Mouse (Mus musculus) heart, postnatal 0 days (tissue): Measurements from ENCODE around the gene Susd1. TPM values are rescaled to one million over a fixed set of nuclear protein-coding genes. Genes with fewer than 3 reads are reported as not detected.
A peak's percentile ranks its signal among the peaks of the same experiment; 100 is the strongest.

Source experiments
- ATAC-seq: fragments of 200-750 bp; cut with Nextera tagmentation; 2 replicates; pipeline ENCODE4 v1.8.0; 2017; ENCODE audit warnings: low read depth, moderate number of reproducible peaks, moderate library complexity; ENCODE audit not compliant: insufficient read depth
- DNase-seq: peaks from one replicate; pipeline ENCODE4 v3.0.0-alpha.2; 2016; ENCODE audit warnings: low spot score
- H3K27ac ChIP-seq: fragments of 300-500 bp; sonication (generic); 2 replicates; pipeline ENCODE4 v1.5.1; 2014; ENCODE audit warnings: low read depth, mild to moderate bottlenecking
- H3K27me3 ChIP-seq: fragments of 300-500 bp; sonication (generic); 2 replicates; pipeline ENCODE4 v1.6.1; 2014; ENCODE audit warnings: low read length, mixed read lengths; ENCODE audit not compliant: control insufficient read depth, insufficient read depth
- H3K36me3 ChIP-seq: fragments of 300-500 bp; sonication (generic); replicated peaks from 2 replicates; pipeline ENCODE4 v1.6.1; 2014; ENCODE audit warnings: low read length, mixed read lengths; ENCODE audit not compliant: control insufficient read depth, insufficient read depth
- H3K4me1 ChIP-seq: fragments of 300-500 bp; sonication (generic); 2 replicates; pipeline ENCODE4 v1.6.1; 2014; ENCODE audit warnings: antibody characterized with exemption; ENCODE audit not compliant: control insufficient read depth, insufficient read depth
- H3K4me2 ChIP-seq: fragments of 300-500 bp; sonication (generic); 2 replicates; pipeline ENCODE4 v1.6.1; 2014; ENCODE audit warnings: low read depth, mild to moderate bottlenecking, low read length, moderate library complexity
- H3K4me3 ChIP-seq: fragments of 300-500 bp; sonication (generic); 2 replicates; pipeline ENCODE4 v1.5.1; 2014; ENCODE audit warnings: low read depth, low read length
- H3K9ac ChIP-seq: fragments of 300-500 bp; sonication (generic); replicated peaks from 2 replicates; pipeline ENCODE4 v1.6.1; 2014; ENCODE audit warnings: low read depth, low read length, mixed read lengths
- H3K9me3 ChIP-seq: fragments of 300-500 bp; sonication (generic); replicated peaks from 2 replicates; pipeline ENCODE4 v1.6.1; 2016; ENCODE audit warnings: low read length; ENCODE audit not compliant: control insufficient read depth
- CTCF ChIP-seq: IDR thresholded peaks from 2 replicates; pipeline ENCODE4 v1.5.1; 2016; ENCODE audit warnings: antibody characterized with exemption, control low read depth, low read depth
- EP300 ChIP-seq: IDR thresholded peaks from 2 replicates; pipeline ENCODE4 v1.6.1; 2016; ENCODE audit warnings: antibody characterized with exemption, low read depth
- WGBS: fragments of 180-500 bp; shearing (Covaris S2); extraction: QIAGEN DNeasy Blood & Tissue Kit; methylation state at CpG from one replicate; pipeline ENCODE4 v1.1.7; 2014; 5-methylcytosine and 5-hydroxymethylcytosine counted together
- polyA plus RNA-seq: library from polyadenylated mRNA; unstranded; fragments of >200 nt; fragmentation: Nextera tagmentation; extraction: Ambion mirVana; gene quantifications from 2 replicates; pipeline ENCODE4 v1.2.1, GENCODE M21; 2015
- total RNA-seq: library from RNA; depleted of rRNA; stranded (reverse); fragments of >200 nt; gene quantifications from 2 replicates; pipeline ENCODE4 v1.2.3, GENCODE M21; 2014; ENCODE audit warnings: low replicate concordance

Susd1 gene
- total and polyA plus RNA-seq, 2 experiments from 2014 or later: 2.1 to 6.2 TPM

- H3K27ac ChIP-seq: no peak overlapping the region
- ATAC-seq: no peak
Measured at GRCm38 (mm10) chr4:59444994-59445393, 6.6 kb upstream of the Susd1 start.

GRCm38 (mm10) chr4:59444085-59444484 is 5.7 kb upstream of the Susd1 start:
- Histone ChIP-seq H3K27ac (no peak overlapping the region), H3K36me3 (no peaks in the 10 kb centered on the region), H3K4me2 (no peak overlapping the region), H3K4me3 (no peak overlapping the region), H3K9ac (no peak overlapping the region), H3K9me3 (no peaks in the 10 kb centered on the region), H3K4me1 (0 out of 2 replicates have a peak, but pooled peaks cover 3% of the 10 kb centered on the region), H3K27me3 (no peaks in the 10 kb centered on the region)
- no peak for DNase-seq
- TF ChIP-seq EP300: no peak
- TF ChIP-seq CTCF: no peak
- no peak for ATAC-seq
- WGBS: 77% methylated on average over 4 of the region's 4 CpGs

More at GRCm38 (mm10) chr4:59444994-59445393, 6.6 kb upstream of the Susd1 start:
- no peak for TF ChIP-seq EP300
- no peak for TF ChIP-seq CTCF
- Histone ChIP-seq H3K36me3 (no peaks in the 10 kb centered on the region), H3K4me3 (no peak overlapping the region), H3K27me3 (no peaks in the 10 kb centered on the region), H3K4me1 (0 out of 2 replicates have a peak, but pooled peaks cover 3% of the 10 kb centered on the region), H3K9ac (no peak overlapping the region), H3K4me2 (no peak overlapping the region), H3K9me3 (no peaks in the 10 kb centered on the region)
- WGBS: 79% methylated on average over 3 of the region's 3 CpGs
- no peak for DNase-seq

- Histone ChIP-seq H3K9me3 (no peaks in the 10 kb centered on the region), H3K27ac (no peak overlapping the region), H3K4me1 (peaks cover 16% of the 10 kb centered on the region; the same call in 1 of the 2 replicates), H3K4me3 (no peak overlapping the region), H3K36me3 (no peaks in the 10 kb centered on the region), H3K27me3 (no peaks in the 10 kb centered on the region), H3K9ac (no peak overlapping the region), H3K4me2 (no peak overlapping the region)
- ATAC-seq (no peak), DNase-seq (no peak)
- 50% methylated on average over 1 of the region's 1 CpGs for WGBS
- TF ChIP-seq CTCF: no peak
- TF ChIP-seq EP300: no peak
Measured at GRCm38 (mm10) chr4:59441265-59441664, 2.8 kb upstream of the Susd1 start.

- DNase-seq (no peak), ATAC-seq (no peak)
- Histone ChIP-seq H3K9ac (no peak overlapping the region), H3K36me3 (no peaks in the 10 kb centered on the region), H3K27me3 (no peaks in the 10 kb centered on the region), H3K27ac (no peak overlapping the region), H3K4me3 (no peak overlapping the region), H3K4me2 (no peak overlapping the region), H3K9me3 (no peaks in the 10 kb centered on the region), H3K4me1 (peaks cover 13% of the 10 kb centered on the region; the same call in 1 of the 2 replicates)
- WGBS: 68% methylated on average over 2 of the region's 2 CpGs
- TF ChIP-seq CTCF (no peak), EP300 (no peak)
Measured at GRCm38 (mm10) chr4:59439960-59440359, 1.5 kb upstream of the Susd1 start.

GRCm38 (mm10) chr4:59439041-59439440 is 608 bp upstream of the Susd1 start:
- no peaks in the 10 kb centered on the region for H3K9me3 ChIP-seq
- TF ChIP-seq EP300 (no peak), CTCF (no peak)
- H3K27ac ChIP-seq: no peak overlapping the region
- 42% methylated on average over 5 of the region's 5 CpGs for WGBS
- no peak overlapping the region; the same call in 1 of the 2 replicates for H3K4me3 ChIP-seq
- no peak overlapping the region for H3K9ac ChIP-seq
- H3K36me3 ChIP-seq: no peaks in the 10 kb centered on the region
- no peak for ATAC-seq
- H3K4me2 ChIP-seq: peak overlapping the region; percentile 95; the same call in 1 of the 2 replicates
- peaks cover 13% of the 10 kb centered on the region; the same call in 1 of the 2 replicates for H3K4me1 ChIP-seq
- DNase-seq: no peak
- H3K27me3 ChIP-seq: no peaks in the 10 kb centered on the region

GRCm38 (mm10) chr4:59435951-59436350 is 2.5 kb downstream of the Susd1 start:
- H3K27me3 ChIP-seq: no peaks in the 10 kb centered on the region
- no peak overlapping the region for H3K4me2 ChIP-seq
- no peak overlapping the region for H3K9ac ChIP-seq
- WGBS: 85% methylated on average over 4 of the region's 4 CpGs
- H3K9me3 ChIP-seq: no peaks in the 10 kb centered on the region
- H3K27ac ChIP-seq: no peak overlapping the region
- H3K4me3 ChIP-seq: no peak overlapping the region
- DNase-seq (no peak), ATAC-seq (no peak)
- H3K36me3 ChIP-seq: no peaks in the 10 kb centered on the region
- no peak for TF ChIP-seq EP300
- TF ChIP-seq CTCF: no peak
- peaks cover 13% of the 10 kb centered on the region; the same call in 1 of the 2 replicates for H3K4me1 ChIP-seq
